Mouse (Mus musculus): ENCODE measurements around the gene Aox3. TPM values are rescaled to one million over a fixed set of nuclear protein-coding genes. Genes with fewer than 3 reads are reported as not detected.

The Aox3 gene
- polyA plus RNA-seq, 1 experiment from 2014 or later, result 0.38 TPM

GRCm38 (mm10) chr1:58229774-58230173 is 116.8 kb downstream of the Aox3 start:
- Histone ChIP-seq H3K9ac (ENCODE audit: low read depth, low read length) (no peak overlapping the region), H3K4me2 (ENCODE audit: low read length) (no peak overlapping the region), H3K4me3 (ENCODE audit: low read length) (no peak overlapping the region), H3K4me1 (ENCODE audit: control insufficient read depth, insufficient read depth, low read depth, low read length) (no peaks in the 10 kb centered on the region), H3K36me3 (ENCODE audit: control insufficient read depth, insufficient read depth, low read length) (no peaks in the 10 kb centered on the region), H3K9me3 (ENCODE audit: control insufficient read depth, low read length) (no peaks in the 10 kb centered on the region), H3K27ac (ENCODE audit: low read depth, low read length) (no peak overlapping the region), H3K27me3 (replicated peaks; ENCODE audit: control insufficient read depth, insufficient read depth, low read length) (no peaks in the 10 kb centered on the region)
- ATAC-seq, result no peak
- 91% methylated on average over 4 of the region's 4 CpGs for WGBS

- ATAC-seq, result no peak
- Histone ChIP-seq H3K4me2 (ENCODE audit: low read length) (no peak overlapping the region), H3K27me3 (replicated peaks; ENCODE audit: control insufficient read depth, insufficient read depth, low read length) (no peaks in the 10 kb centered on the region), H3K36me3 (ENCODE audit: control insufficient read depth, insufficient read depth, low read length) (no peaks in the 10 kb centered on the region), H3K27ac (ENCODE audit: low read depth, low read length) (no peak overlapping the region), H3K4me3 (ENCODE audit: low read length) (no peak overlapping the region), H3K9me3 (ENCODE audit: control insufficient read depth, low read length) (no peaks in the 10 kb centered on the region), H3K9ac (ENCODE audit: low read depth, low read length) (no peak overlapping the region), H3K4me1 (ENCODE audit: control insufficient read depth, insufficient read depth, low read depth, low read length) (no peaks in the 10 kb centered on the region)
- WGBS, result 68% methylated on average over 5 of the region's 5 CpGs
These were observed 117.6 kb downstream of the Aox3 start for GRCm38 (mm10) chr1:58230542-58230941.

GRCm38 (mm10) chr1:58235405-58235804 is 122.5 kb downstream of the Aox3 start:
- H3K4me1 ChIP-seq (ENCODE audit: control insufficient read depth, insufficient read depth, low read depth, low read length), result no peaks in the 10 kb centered on the region
- WGBS, result 47% methylated on average over 5 of the region's 5 CpGs
- no peak overlapping the region for H3K9ac ChIP-seq (ENCODE audit: low read depth, low read length)
- no peaks in the 10 kb centered on the region for H3K36me3 ChIP-seq (ENCODE audit: control insufficient read depth, insufficient read depth, low read length)
- H3K27ac ChIP-seq (ENCODE audit: low read depth, low read length), result no peak overlapping the region
- no peaks in the 10 kb centered on the region for H3K27me3 ChIP-seq (replicated peaks; ENCODE audit: control insufficient read depth, insufficient read depth, low read length)
- no peaks in the 10 kb centered on the region for H3K9me3 ChIP-seq (ENCODE audit: control insufficient read depth, low read length)
- no peak for ATAC-seq
- H3K4me3 ChIP-seq (ENCODE audit: low read length), result no peak overlapping the region
- no peak overlapping the region for H3K4me2 ChIP-seq (ENCODE audit: low read length)

- H3K4me1 ChIP-seq (ENCODE audit: control insufficient read depth, insufficient read depth, low read depth, low read length), result no peaks in the 10 kb centered on the region
- H3K4me3 ChIP-seq (ENCODE audit: low read length), result no peak overlapping the region
- no peak overlapping the region for H3K4me2 ChIP-seq (ENCODE audit: low read length)
- no peaks in the 10 kb centered on the region for H3K27me3 ChIP-seq (replicated peaks; ENCODE audit: control insufficient read depth, insufficient read depth, low read length)
- ATAC-seq, result no peak
- WGBS, result 73% methylated on average over 4 of the region's 4 CpGs
- H3K9me3 ChIP-seq (ENCODE audit: control insufficient read depth, low read length), result no peaks in the 10 kb centered on the region
- H3K27ac ChIP-seq (ENCODE audit: low read depth, low read length), result no peak overlapping the region
- no peaks in the 10 kb centered on the region for H3K36me3 ChIP-seq (ENCODE audit: control insufficient read depth, insufficient read depth, low read length)
- no peak overlapping the region for H3K9ac ChIP-seq (ENCODE audit: low read depth, low read length)
These were observed 124.8 kb downstream of the Aox3 start for GRCm38 (mm10) chr1:58237527-58238299.

- Histone ChIP-seq H3K4me3 (ENCODE audit: low read length) (no peak overlapping the region), H3K36me3 (ENCODE audit: control insufficient read depth, insufficient read depth, low read length) (no peaks in the 10 kb centered on the region), H3K27ac (ENCODE audit: low read depth, low read length) (no peak overlapping the region), H3K4me2 (ENCODE audit: low read length) (no peak overlapping the region), H3K4me1 (ENCODE audit: control insufficient read depth, insufficient read depth, low read depth, low read length) (no peaks in the 10 kb centered on the region), H3K9me3 (ENCODE audit: control insufficient read depth, low read length) (no peaks in the 10 kb centered on the region), H3K9ac (ENCODE audit: low read depth, low read length) (no peak overlapping the region), H3K27me3 (replicated peaks; ENCODE audit: control insufficient read depth, insufficient read depth, low read length) (no peaks in the 10 kb centered on the region)
- ATAC-seq, result no peak
- WGBS, result 91% methylated on average over 5 of the region's 5 CpGs
These were observed 125.5 kb downstream of the Aox3 start for GRCm38 (mm10) chr1:58238440-58238839.

GRCm38 (mm10) chr1:58238961-58239360 is 126.0 kb downstream of the Aox3 start:
- H3K4me3 ChIP-seq (ENCODE audit: low read length), result no peak overlapping the region
- no peak for ATAC-seq
- WGBS, result 94% methylated on average over 9 of the region's 9 CpGs
- H3K4me2 ChIP-seq (ENCODE audit: low read length), result no peak overlapping the region
- H3K9me3 ChIP-seq (ENCODE audit: control insufficient read depth, low read length), result no peaks in the 10 kb centered on the region
- H3K27ac ChIP-seq (ENCODE audit: low read depth, low read length), result no peak overlapping the region
- H3K27me3 ChIP-seq (replicated peaks; ENCODE audit: control insufficient read depth, insufficient read depth, low read length), result no peaks in the 10 kb centered on the region
- no peaks in the 10 kb centered on the region for H3K36me3 ChIP-seq (ENCODE audit: control insufficient read depth, insufficient read depth, low read length)
- no peaks in the 10 kb centered on the region for H3K4me1 ChIP-seq (ENCODE audit: control insufficient read depth, insufficient read depth, low read depth, low read length)
- H3K9ac ChIP-seq (ENCODE audit: low read depth, low read length), result no peak overlapping the region

GRCm38 (mm10) chr1:58240347-58240746 is 127.4 kb downstream of the Aox3 start:
- H3K27ac ChIP-seq (ENCODE audit: low read depth, low read length), result no peak overlapping the region
- 78% methylated on average over 6 of the region's 6 CpGs for WGBS
- no peaks in the 10 kb centered on the region for H3K27me3 ChIP-seq (replicated peaks; ENCODE audit: control insufficient read depth, insufficient read depth, low read length)
- no peaks in the 10 kb centered on the region for H3K36me3 ChIP-seq (ENCODE audit: control insufficient read depth, insufficient read depth, low read length)
- no peak overlapping the region for H3K9ac ChIP-seq (ENCODE audit: low read depth, low read length)
- H3K4me3 ChIP-seq (ENCODE audit: low read length), result no peak overlapping the region
- H3K4me1 ChIP-seq (ENCODE audit: control insufficient read depth, insufficient read depth, low read depth, low read length), result no peaks in the 10 kb centered on the region
- no peaks in the 10 kb centered on the region for H3K9me3 ChIP-seq (ENCODE audit: control insufficient read depth, low read length)
- H3K4me2 ChIP-seq (ENCODE audit: low read length), result no peak overlapping the region
- ATAC-seq, result no peak

- H3K4me2 ChIP-seq (ENCODE audit: low read length), result no peak overlapping the region
- H3K9ac ChIP-seq (ENCODE audit: low read depth, low read length), result no peak overlapping the region
- no peak overlapping the region for H3K4me3 ChIP-seq (ENCODE audit: low read length)
- no peaks in the 10 kb centered on the region for H3K36me3 ChIP-seq (ENCODE audit: control insufficient read depth, insufficient read depth, low read length)
- no peaks in the 10 kb centered on the region for H3K9me3 ChIP-seq (ENCODE audit: control insufficient read depth, low read length)
- H3K4me1 ChIP-seq (ENCODE audit: control insufficient read depth, insufficient read depth, low read depth, low read length), result no peaks in the 10 kb centered on the region
- no peak for ATAC-seq
- 82% methylated on average over 3 of the region's 3 CpGs for WGBS
- no peaks in the 10 kb centered on the region for H3K27me3 ChIP-seq (replicated peaks; ENCODE audit: control insufficient read depth, insufficient read depth, low read length)
- no peak overlapping the region for H3K27ac ChIP-seq (ENCODE audit: low read depth, low read length)
These were observed 131.6 kb downstream of the Aox3 start for GRCm38 (mm10) chr1:58244487-58244886.

- ATAC-seq, result no peak
- no peak overlapping the region for H3K9ac ChIP-seq (ENCODE audit: low read depth, low read length)
- H3K4me2 ChIP-seq (ENCODE audit: low read length), result no peak overlapping the region
- no peaks in the 10 kb centered on the region for H3K4me1 ChIP-seq (ENCODE audit: control insufficient read depth, insufficient read depth, low read depth, low read length)
- H3K27me3 ChIP-seq (replicated peaks; ENCODE audit: control insufficient read depth, insufficient read depth, low read length), result no peaks in the 10 kb centered on the region
- no peaks in the 10 kb centered on the region for H3K9me3 ChIP-seq (ENCODE audit: control insufficient read depth, low read length)
- no peaks in the 10 kb centered on the region for H3K36me3 ChIP-seq (ENCODE audit: control insufficient read depth, insufficient read depth, low read length)
- WGBS, result 79% methylated on average over 1 of the region's 1 CpGs
- H3K27ac ChIP-seq (ENCODE audit: low read depth, low read length), result no peak overlapping the region
- no peak overlapping the region for H3K4me3 ChIP-seq (ENCODE audit: low read length)
These were observed 135.6 kb downstream of the Aox3 start for GRCm38 (mm10) chr1:58248518-58248917.

All from hindbrain, embryonic 16.5 days (tissue).